Mouse (Mus musculus) G1E-ER4 (cell line): ENCODE results near the gene Stag1. TPM values are rescaled to one million over a fixed set of nuclear protein-coding genes. Genes with fewer than 3 reads are reported as not detected.
A peak's percentile ranks its signal among the peaks of the same experiment; 100 is the strongest.

Source experiments
- GATA1 ChIP-seq: IDR thresholded peaks from one replicate; pipeline ENCODE4 v1.8.0; 2012; ENCODE audit warnings: low read length, inconsistent platforms
- polyA plus RNA-seq: library from polyadenylated mRNA; stranded (reverse); fragments of >175 nt; gene quantifications from 2 replicates; pipeline ENCODE4 v1.2.3, GENCODE M21; 2012

Gene Stag1
- polyA plus RNA-seq: 5.4 and 7.5 TPM in 2 replicates

DNA sequence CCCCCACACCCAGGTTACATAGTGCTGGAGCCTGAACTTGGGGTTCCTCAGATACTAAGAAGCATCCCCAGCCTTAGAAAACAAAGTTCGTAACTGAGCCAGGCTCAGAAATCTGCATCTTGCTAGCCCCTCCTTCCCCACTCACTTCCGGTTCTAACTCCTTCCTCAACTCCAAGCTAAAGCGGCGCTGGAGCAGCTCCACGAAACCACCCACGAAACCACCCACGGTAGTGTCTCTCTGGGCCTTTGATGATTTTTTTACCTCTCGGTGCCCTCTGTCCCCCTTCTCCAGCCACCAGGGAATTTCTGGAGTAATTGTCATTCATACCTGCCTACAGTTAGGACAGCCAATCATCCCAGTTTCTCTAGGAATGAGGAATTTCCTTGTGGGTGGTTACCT lies at the start of gene Stag1:
Stag1 (plus strand) TSS at position 253 of the 400 bp plus-strand sequence.
- no peak for TF ChIP-seq GATA1

- TF ChIP-seq GATA1: no peak
Observed at GRCm38 (mm10) chr9:100548313-100548712, 49.3 kb upstream of the Stag1 start.

DNA sequence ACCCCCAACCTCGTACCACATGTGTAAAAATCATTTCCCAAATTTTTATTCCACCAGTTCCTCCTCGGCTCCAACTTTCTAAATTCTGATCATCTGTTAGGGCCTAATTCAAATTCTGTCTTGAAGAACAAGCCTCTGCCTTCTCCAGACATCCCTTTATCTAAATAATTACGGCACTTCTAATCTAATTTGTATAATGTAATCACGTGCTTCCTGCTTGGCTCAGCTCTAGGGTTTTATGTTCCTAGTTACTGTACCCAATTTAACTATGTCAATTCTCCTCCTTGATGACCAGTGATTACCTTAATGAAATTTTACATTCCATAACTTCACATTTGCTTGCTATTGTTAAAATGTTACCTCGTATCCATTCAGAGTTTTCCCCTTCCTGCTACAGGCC lies 41.9 kb upstream of the Stag1 start:
- TF ChIP-seq GATA1: no peak

GRCm38 (mm10) chr9:100558023-100558573 lies 39.5 kb upstream of the Stag1 start:
- TF ChIP-seq GATA1: no peak

DNA sequence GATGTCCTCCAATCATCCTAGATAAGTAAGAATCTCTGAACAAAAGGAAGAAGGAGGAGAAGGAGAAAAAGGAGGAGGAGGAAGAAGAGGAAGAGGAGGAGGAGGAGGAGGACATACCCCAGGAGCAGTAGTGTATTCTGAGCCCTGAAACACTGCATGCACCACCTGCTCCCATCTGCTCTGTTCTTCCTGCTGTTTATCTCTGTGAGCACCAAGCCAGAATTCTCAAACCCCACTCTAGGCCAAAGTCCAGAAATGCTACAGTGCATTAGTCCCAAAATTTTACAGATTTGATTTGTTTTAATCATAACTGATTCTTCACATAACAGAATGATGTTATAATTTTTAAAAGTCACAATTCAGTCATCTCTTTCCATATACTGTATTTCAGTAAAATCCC lies 38.6 kb upstream of the Stag1 start:
- no peak for TF ChIP-seq GATA1

DNA sequence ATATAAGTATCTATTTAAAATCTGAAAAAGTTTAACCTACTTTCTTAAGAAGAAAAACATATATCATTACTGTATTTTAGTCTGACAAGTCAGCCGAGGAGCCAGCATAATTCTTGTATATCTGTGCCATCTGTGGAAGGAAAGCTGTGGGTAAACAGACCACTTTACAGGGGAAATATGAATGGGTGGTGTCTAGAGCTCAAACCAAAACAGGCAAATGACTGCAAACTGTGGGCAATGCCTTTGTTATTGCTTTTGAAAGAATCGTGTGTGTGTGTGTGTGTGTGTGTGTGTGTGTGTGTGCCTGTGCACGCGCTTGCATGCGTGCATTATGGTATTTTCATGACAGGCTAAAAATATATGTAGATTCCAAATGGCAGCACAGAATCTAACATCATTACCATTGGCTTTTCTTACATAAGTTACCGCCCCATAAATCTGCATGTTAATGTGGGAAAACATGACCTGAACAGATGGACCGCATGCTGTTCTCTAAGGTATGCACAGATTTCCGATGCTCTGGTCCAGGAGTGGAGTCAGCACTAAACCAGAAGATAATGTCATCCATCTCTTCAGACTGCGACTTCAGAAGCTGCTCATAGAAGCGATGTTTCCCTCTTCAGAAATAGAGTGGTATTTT lies 37.2 kb upstream of the Stag1 start:
- no peak for TF ChIP-seq GATA1

DNA sequence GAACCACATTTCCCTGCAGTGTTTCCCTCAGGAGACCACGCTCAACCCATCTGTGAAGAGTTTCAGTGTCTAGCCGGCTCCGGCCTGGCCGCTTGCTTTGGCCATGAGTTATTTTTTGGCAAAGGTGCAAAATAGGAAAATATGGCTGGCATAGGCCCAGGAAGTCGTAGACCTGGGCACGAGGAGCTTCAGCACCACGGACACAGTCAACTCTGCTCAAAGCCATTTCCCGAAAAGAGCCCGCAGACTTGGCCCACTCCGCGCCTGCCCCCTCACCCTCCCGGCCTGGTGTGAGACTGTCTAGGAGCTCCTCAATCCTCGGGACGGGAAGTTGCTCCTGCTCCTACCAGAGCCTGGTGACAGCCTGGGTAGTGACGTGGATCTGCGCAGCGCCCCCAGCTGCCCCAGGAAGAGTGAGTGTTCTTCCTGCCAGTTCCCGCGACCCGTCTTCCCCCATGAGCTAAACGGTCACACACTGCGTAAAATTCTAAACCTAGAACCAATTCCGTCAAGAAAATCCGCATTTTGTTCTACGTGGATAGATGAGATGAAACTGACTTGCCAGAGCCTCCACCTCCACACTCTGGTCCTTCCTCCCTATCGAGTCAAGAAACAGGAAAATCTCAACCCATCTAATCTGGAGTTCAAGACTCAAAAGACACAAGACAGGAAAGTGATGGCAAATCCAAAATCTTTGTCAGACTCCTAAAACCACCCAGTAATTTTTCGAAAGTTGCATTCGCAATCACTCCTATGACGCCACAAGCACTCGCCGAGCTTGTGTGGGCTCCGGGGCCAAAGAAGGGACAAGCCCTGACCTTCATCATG lies 27.6 kb upstream of the Stag1 start:
- TF ChIP-seq GATA1: no peak

DNA sequence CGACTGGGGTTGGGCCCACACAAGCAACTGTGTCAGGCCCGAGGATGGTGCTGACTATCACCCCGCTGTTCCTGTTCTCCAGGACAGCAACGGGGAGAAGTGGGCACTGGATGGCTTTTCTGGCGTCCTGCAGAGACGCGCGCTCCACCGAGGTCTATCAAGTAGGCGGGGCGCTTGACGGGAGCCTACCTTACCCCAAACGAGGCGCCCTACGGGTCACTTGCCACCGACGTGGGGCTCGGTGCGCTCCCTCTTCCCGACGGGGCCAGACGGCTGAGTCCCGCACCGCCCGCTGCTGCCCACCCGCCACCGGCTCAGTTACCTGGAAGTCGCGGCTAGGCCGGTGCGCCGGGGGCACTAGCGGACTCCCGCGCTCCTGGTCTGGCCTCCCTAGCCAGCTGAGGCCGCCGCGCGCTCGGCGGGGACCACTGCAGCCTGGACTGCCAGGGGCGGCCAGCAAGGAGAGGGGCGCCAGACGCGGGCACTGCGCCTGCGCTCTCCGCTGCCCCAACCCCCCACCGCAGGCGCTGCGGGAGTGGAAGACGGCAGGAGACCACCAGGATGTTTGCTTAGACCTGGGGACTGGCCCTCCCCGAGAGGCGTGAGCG lies 26.9 kb upstream of the Stag1 start, which contains the start of gene Slc35g2:
Slc35g2 (minus strand) TSS at position 465 of the 608 bp plus-strand sequence.
- TF ChIP-seq GATA1: no peak

DNA sequence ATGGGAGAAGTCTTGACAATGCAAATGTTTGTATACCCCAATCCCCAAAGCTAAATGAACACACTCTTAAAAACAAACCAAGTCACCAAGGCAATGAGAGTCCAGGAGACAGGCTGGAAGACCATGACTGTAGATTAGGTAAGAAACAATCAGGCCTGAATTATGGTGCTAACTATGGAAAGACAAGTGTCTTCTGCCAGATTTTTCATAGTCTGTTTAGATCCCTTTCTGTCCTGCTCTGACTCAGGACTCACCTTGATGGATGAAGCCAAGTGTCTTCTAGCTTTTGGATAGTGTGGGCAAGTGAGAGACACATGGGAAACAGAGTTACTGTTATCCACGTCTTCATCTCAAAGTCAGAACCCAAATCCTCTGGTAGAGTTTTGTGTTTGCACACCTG lies 26.1 kb upstream of the Stag1 start:
- TF ChIP-seq GATA1: no peak

DNA sequence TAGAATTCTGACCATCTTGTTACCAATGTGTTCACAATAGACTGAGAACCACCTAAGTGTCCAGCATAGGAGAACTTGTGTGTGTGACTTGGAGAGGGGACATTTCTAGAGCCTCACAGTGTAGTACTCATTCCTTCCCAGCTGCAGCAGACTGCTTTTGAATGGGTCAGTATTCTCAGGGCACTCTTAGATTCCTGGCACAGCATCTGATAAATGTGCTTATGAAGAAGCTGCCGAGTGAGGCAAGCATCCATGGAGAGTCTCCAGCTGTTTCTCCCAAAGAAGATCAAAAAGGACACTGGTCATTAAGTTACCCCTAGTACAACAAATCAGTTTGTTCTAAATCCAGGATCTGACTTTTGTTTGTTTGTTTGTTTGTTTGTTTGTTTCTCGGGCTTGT lies 24.3 kb upstream of the Stag1 start:
- TF ChIP-seq GATA1: no peak

GRCm38 (mm10) chr9:100573942-100574341 lies 23.7 kb upstream of the Stag1 start:
- TF ChIP-seq GATA1: no peak

- no peak for TF ChIP-seq GATA1
Observed at GRCm38 (mm10) chr9:100580196-100580740, 17.3 kb upstream of the Stag1 start.

- TF ChIP-seq GATA1: no peak
Observed at GRCm38 (mm10) chr9:100581543-100582492, 15.8 kb upstream of the Stag1 start.

DNA sequence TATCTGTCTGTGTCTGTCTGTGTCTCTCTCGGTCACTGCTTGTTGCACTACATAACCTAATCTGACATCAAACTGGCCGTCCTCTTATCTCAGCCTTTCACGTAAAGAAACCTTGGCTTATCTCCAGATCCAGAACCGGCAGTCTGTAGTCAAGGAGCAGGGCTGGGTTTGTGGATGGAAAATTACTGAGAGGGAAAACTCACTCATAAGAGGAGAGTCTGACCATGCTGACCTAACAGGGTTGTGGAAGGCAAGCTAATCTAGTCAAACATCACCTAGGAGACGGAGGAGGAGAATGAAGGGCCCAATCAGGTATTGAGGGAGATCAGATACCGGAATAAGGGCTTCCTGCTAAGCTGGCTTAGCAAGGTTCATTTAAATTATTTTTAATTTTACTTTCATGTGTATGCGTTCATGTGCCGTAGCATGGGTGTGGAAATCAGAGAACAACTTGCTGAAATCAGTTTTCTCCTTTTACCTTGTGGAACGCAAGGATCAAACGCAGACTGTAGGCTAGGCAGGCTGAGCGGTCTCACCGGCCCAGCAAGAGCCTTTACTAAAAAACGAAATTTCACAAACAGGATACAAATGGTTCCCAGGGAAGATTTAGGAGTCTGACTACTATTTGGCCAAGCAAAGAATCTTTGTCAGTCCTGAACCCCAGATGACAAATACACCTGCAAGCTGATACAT lies 14.6 kb upstream of the Stag1 start:
- TF ChIP-seq GATA1: peak; percentile 45

DNA sequence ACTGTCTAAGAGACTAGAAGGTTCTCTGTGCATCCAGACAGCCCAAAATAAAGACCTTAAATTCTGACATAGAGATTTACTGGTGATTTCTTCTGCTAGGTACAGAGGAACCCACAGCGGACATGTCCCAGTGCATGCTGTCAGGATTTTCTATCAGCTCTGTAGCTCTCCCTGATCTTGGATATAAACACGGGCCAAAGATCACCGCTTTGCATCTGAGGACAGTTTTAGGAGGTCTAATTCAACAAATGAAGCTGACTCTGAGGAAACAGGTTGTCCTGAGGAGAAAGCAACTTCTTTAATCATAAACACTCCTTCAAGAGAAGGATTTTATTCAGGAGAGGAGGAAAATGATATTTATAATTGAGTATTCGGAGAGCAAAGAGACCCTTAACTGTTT lies 13.6 kb upstream of the Stag1 start:
- no peak for TF ChIP-seq GATA1
